Mouse (Mus musculus) midbrain, embryonic 11.5 days (tissue): ENCODE results near the gene Nupr1l. TPM values are rescaled to one million over a fixed set of nuclear protein-coding genes. Genes with fewer than 3 reads are reported as not detected.

Source experiments
- ATAC-seq: fragments of 200-750 bp; cut with Nextera tagmentation; 2 replicates; pipeline ENCODE4 v1.8.0; 2017; ENCODE audit warnings: moderate TSS enrichment, moderate library complexity; ENCODE audit not compliant: low FRiP score
- DNase-seq: peaks from one replicate; pipeline ENCODE4 v3.0.0; 2015; ENCODE audit warnings: low spot score; ENCODE audit errors: missing footprints
- H3K27ac ChIP-seq: fragments of 300-500 bp; sonication (generic); 2 replicates; pipeline ENCODE4 v1.5.1; 2014; ENCODE audit warnings: low read depth, low read length
- H3K27me3 ChIP-seq: fragments of 300-500 bp; sonication (generic); 2 replicates; pipeline ENCODE4 v1.6.1; 2014; ENCODE audit warnings: mild to moderate bottlenecking, low read length, moderate library complexity, mixed read lengths; ENCODE audit not compliant: control insufficient read depth, insufficient read depth
- H3K36me3 ChIP-seq: fragments of 300-500 bp; sonication (generic); 2 replicates; pipeline ENCODE4 v1.6.1; 2014; ENCODE audit warnings: mild to moderate bottlenecking, low read length, moderate library complexity, mixed read lengths; ENCODE audit not compliant: control insufficient read depth, insufficient read depth
- H3K4me1 ChIP-seq: fragments of 300-500 bp; sonication (generic); 2 replicates; pipeline ENCODE4 v1.6.1; 2014; ENCODE audit warnings: low read length; ENCODE audit not compliant: control insufficient read depth, insufficient read depth
- H3K4me2 ChIP-seq: fragments of 300-500 bp; sonication (generic); 2 replicates; pipeline ENCODE4 v1.6.1; 2014; ENCODE audit warnings: mild to moderate bottlenecking, moderate library complexity
- H3K4me3 ChIP-seq: fragments of 300-500 bp; sonication (generic); 2 replicates; pipeline ENCODE4 v1.5.1; 2014; ENCODE audit warnings: low read depth, low read length
- H3K9ac ChIP-seq: fragments of 300-500 bp; sonication (generic); 2 replicates; pipeline ENCODE4 v1.6.1; 2014; ENCODE audit warnings: low read length
- H3K9me3 ChIP-seq: fragments of 300-500 bp; sonication (generic); 2 replicates; pipeline ENCODE4 v1.6.1; 2016; ENCODE audit warnings: low read length; ENCODE audit not compliant: control insufficient read depth
- WGBS: fragments of 180-500 bp; shearing (Covaris S2); extraction: QIAGEN DNeasy Blood & Tissue Kit; methylation state at CpG from one replicate; pipeline ENCODE4 v1.1.7; 2014; 5-methylcytosine and 5-hydroxymethylcytosine counted together
- polyA plus RNA-seq: library from polyadenylated mRNA; unstranded; fragments of >200 nt; fragmentation: Nextera tagmentation; extraction: Ambion mirVana; gene quantifications from 2 replicates; pipeline ENCODE4 v1.2.1, GENCODE M21; 2014

Nupr1l gene
- polyA plus RNA-seq, 1 experiment from 2014 or later: 3.7 TPM

DNA sequence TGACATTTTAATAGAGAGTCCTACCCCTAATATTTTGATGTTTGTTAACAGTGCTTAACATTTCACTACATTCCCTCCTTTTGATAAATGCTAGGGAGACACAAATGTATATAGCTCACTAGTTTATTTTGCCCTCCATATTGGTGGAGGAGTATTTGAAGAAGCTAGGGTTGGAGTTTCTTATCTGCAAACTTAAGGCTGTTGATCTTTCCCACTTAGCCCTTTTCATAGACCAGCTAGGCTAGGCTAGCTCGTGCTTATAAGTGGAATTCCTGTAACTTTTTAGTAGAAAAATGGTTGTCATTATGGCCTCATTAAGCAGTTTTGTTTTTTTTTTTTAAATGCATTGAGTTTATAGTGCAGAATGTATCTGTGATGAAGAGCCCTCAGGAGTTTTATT lies 35.1 kb downstream of the Nupr1l start:
- no peak overlapping the region for H3K27ac ChIP-seq
- no peak overlapping the region for H3K4me2 ChIP-seq
- peaks cover 4% of the 10 kb centered on the region for H3K4me1 ChIP-seq
- no peak overlapping the region for H3K9ac ChIP-seq
- 87% methylated on average over 1 of the region's 1 CpGs for WGBS
- ATAC-seq (no peak), DNase-seq (no peak)
- H3K27me3 ChIP-seq: no peaks in the 10 kb centered on the region
- no peaks in the 10 kb centered on the region for H3K9me3 ChIP-seq
- no peaks in the 10 kb centered on the region for H3K36me3 ChIP-seq
- H3K4me3 ChIP-seq: no peak overlapping the region

DNA sequence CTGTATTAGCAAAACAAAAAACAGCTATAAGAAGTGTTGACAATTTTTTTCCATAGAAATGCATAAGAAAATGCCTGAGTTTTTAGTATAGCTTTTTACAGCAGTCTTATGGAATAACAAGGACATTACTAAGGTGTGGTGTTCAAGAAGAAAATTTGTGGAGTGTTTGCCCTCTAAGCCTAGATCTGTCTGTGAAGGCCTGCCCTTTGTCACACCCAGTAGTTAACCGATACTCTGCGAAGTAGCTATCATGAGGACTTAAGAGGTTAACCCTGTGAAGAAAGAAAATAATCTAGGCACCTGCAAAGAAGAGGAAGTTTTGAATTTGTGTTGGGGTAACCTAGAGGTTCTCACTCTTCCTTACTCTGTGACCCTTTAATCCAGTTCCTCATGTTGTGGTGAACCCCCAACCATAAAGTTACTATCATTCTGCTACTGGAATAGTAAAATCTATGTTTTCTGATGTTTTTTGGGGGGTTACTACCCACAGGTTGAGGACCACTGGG lies 39.2 kb downstream of the Nupr1l start:
- no peaks in the 10 kb centered on the region for H3K27me3 ChIP-seq
- H3K9me3 ChIP-seq: no peaks in the 10 kb centered on the region
- no peak overlapping the region for H3K9ac ChIP-seq
- H3K4me3 ChIP-seq: no peak overlapping the region
- no peak overlapping the region for H3K27ac ChIP-seq
- no peaks in the 10 kb centered on the region for H3K36me3 ChIP-seq
- no peak for ATAC-seq
- 97% methylated on average over 2 of the region's 2 CpGs for WGBS
- H3K4me2 ChIP-seq: no peak overlapping the region
- peaks cover 4% of the 10 kb centered on the region for H3K4me1 ChIP-seq
- no peak for DNase-seq

DNA sequence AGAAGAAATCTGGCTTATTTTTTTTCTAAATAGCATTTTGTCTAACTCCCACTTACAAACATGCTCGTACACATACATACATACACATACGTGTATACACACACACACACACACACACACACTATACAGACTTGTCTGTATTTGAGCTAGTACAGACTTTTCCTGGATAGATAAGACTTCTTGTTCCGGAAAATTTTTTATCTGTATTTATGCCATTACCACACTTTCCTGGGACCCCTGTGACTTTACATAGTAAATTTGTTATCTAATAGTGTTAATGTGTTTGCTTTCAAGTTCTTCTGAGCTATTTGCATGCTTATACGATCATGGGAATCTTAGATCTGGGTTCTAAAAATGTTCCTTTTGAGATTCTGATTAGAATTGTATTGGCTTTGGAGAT lies 43.8 kb downstream of the Nupr1l start:
- H3K4me1 ChIP-seq: no peaks in the 10 kb centered on the region
- no peak overlapping the region for H3K27ac ChIP-seq
- H3K9me3 ChIP-seq: no peaks in the 10 kb centered on the region
- WGBS: 95% methylated on average over 4 of the region's 4 CpGs
- no peak overlapping the region for H3K4me3 ChIP-seq
- DNase-seq: no peak
- H3K9ac ChIP-seq: no peak overlapping the region
- ATAC-seq: no peak
- no peaks in the 10 kb centered on the region for H3K27me3 ChIP-seq
- no peaks in the 10 kb centered on the region for H3K36me3 ChIP-seq
- no peak overlapping the region for H3K4me2 ChIP-seq

DNA sequence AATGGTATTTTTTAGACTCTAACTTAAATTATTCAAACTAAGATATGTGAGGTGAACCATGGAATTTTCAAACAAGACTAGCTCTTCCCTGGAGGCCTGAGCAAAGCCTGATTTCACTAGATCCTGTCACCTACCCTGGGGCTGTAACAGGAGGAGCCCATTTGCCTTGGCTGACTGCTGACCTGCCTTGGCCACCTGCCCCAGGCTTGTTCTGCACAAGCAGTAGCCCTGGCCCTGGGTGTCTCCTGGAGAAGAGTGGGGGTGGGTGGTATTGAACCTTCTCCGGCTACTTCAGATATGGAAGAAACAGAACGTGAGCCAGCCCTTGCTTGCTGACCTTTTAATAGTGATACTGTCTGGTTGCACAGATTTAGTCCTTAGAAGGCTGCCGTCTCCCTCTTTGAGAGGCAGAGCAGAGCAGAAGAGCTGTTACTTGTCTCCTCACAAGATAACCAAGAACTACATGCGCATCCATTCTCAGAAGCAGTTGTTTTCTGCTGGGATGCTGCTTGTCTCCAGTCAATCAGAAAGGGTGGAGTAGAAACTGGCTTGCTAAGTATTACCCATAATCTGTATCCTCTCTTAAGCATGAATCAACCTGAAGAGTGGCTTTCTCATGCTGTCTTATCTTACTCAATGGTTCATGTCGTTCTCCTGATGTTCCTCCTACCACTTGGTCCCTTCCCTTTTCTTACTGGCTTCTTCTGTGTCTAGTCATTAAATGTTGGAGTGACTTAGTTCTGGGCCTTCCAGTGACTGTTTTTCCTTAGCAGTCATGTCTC lies 46.3 kb downstream of the Nupr1l start:
- 90% methylated on average over 5 of the region's 5 CpGs for WGBS
- H3K36me3 ChIP-seq: no peaks in the 10 kb centered on the region
- ATAC-seq: no peak
- no peak for DNase-seq
- H3K4me1 ChIP-seq: no peaks in the 10 kb centered on the region
- H3K4me2 ChIP-seq: no peak overlapping the region
- no peak overlapping the region for H3K4me3 ChIP-seq
- H3K9ac ChIP-seq: no peak overlapping the region
- H3K27ac ChIP-seq: no peak overlapping the region
- no peaks in the 10 kb centered on the region for H3K9me3 ChIP-seq
- H3K27me3 ChIP-seq: no peaks in the 10 kb centered on the region

DNA sequence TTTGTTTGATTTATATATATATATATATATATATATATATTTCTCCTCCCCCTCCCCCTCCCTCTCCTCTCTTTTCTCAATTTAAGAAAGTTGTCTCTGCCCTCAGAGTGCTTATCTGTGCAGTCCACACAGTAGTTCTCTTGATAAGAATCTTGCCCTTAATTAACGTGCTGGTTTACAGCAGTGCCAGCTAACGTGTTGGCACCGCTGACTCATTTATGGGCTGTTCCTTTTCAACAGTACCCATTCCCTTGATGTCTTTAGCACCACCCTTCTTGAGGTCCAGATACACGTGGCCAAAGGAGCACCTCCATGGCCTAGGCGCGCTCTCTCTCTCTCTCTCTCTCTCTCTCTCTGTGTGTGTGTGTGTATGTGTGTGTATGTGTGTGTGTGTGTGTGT lies 47.5 kb downstream of the Nupr1l start:
- Histone ChIP-seq H3K27me3 (no peaks in the 10 kb centered on the region), H3K4me1 (no peaks in the 10 kb centered on the region), H3K36me3 (no peaks in the 10 kb centered on the region), H3K9me3 (no peaks in the 10 kb centered on the region), H3K4me2 (no peak overlapping the region), H3K9ac (no peak overlapping the region), H3K27ac (no peak overlapping the region), H3K4me3 (no peak overlapping the region)
- DNase-seq: peak; percentile 17
- ATAC-seq: no peak
- WGBS: 92% methylated on average over 6 of the region's 6 CpGs

DNA sequence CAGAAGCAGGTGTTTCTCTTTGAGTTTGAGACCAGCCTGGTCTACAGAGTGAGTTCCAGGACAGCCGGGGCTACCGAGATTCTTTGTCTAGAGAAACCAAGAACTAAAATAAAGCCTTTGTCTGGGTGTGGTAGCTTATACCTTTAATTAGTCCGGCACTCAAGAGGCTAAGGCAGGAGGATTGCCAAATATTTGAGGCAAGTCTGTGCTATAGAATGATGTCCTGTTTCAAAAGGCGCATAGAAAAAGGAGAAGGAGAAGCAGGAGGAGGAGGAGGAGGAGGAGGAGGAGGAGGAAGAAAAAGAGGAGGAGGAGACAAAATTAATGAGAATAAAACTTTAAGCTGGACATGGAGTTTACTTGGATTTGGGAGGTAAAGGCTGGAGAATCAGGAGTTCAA lies 54.9 kb downstream of the Nupr1l start:
- no peaks in the 10 kb centered on the region for H3K9me3 ChIP-seq
- ATAC-seq: no peak
- H3K9ac ChIP-seq: no peak overlapping the region
- H3K4me1 ChIP-seq: no peaks in the 10 kb centered on the region
- H3K36me3 ChIP-seq: no peaks in the 10 kb centered on the region
- no peak for DNase-seq
- H3K27me3 ChIP-seq: no peaks in the 10 kb centered on the region
- H3K27ac ChIP-seq: no peak overlapping the region
- H3K4me3 ChIP-seq: no peak overlapping the region
- no peak overlapping the region for H3K4me2 ChIP-seq
- 85% methylated on average over 4 of the region's 4 CpGs for WGBS

Other genes starting within 250 kb of the Nupr1l start
- gene Zfp11, start 238.4 kb upstream of the Nupr1l start, polyA plus RNA-seq: 6.1 and 8.2 TPM in 2 replicates
- gene Sept14, start 200.0 kb upstream of the Nupr1l start, polyA plus RNA-seq: not detected in 2 replicates
- 180 and 189 TPM in 2 replicates for gene Mrps17, start 193.0 kb upstream of the Nupr1l start, polyA plus RNA-seq
- gene Nipsnap2, start 183.5 kb upstream of the Nupr1l start, polyA plus RNA-seq: 83.6 and 89.0 TPM in 2 replicates
- 42.2 and 42.3 TPM in 2 replicates for gene Psph, start 121.1 kb upstream of the Nupr1l start, polyA plus RNA-seq
- gene Sumf2, start 61.6 kb upstream of the Nupr1l start, polyA plus RNA-seq: 48.2 and 53.4 TPM in 2 replicates
- 880 and 964 TPM in 2 replicates for gene Chchd2, start 21.1 kb upstream of the Nupr1l start, polyA plus RNA-seq
- gene Zbed5, start 12.8 kb upstream of the Nupr1l start, polyA plus RNA-seq: 7.1 and 9.3 TPM in 2 replicates
- gene Phkg1, start 10.0 kb upstream of the Nupr1l start, polyA plus RNA-seq: 0.18 and 0.22 TPM in 2 replicates
- gene Vkorc1l1, start 33.4 kb downstream of the Nupr1l start, polyA plus RNA-seq: 36.0 and 36.8 TPM in 2 replicates
- gene Gusb, start 94.5 kb downstream of the Nupr1l start, polyA plus RNA-seq: 31.8 and 33.9 TPM in 2 replicates
- gene Asl, start 120.7 kb downstream of the Nupr1l start, polyA plus RNA-seq: 24.2 and 30.1 TPM in 2 replicates
- 41.1 and 42.7 TPM in 2 replicates for gene Crcp, start 120.8 kb downstream of the Nupr1l start, polyA plus RNA-seq
- 64.7 and 68.7 TPM in 2 replicates for gene Tpst1, start 164.8 kb downstream of the Nupr1l start, polyA plus RNA-seq
- 5.3 and 7.0 TPM in 2 replicates for gene Kctd7, start 236.3 kb downstream of the Nupr1l start, polyA plus RNA-seq